Mouse (Mus musculus): Measurements from ENCODE around the gene Ttc16. TPM values are rescaled to one million over a fixed set of nuclear protein-coding genes. Genes with fewer than 3 reads are reported as not detected.

The Ttc16 gene
- total RNA-seq, 2 experiments from 2014 or later = 0.40 to 0.52 TPM

DNA sequence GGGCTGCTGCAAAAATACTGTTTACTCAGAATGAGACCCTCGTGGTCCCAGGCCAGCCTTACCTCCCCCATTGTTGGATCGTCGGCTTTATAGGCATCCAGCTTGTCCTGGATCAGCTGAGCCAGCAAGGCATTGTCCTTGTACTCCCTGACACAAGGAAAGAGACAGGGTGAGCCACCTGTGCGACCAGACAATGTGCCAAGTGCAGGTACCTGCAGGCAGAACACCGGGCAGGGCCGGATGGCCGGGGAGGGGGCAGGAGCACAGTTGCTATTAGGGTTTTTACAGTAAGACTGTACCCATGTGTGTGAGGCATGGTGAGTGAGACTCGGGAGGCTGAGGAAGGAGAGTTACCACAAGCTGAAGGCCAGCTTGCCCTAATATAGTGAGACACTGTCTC, 36.5 kb upstream of the Ttc16 start:
- no peak for TF ChIP-seq CTCF (IDR thresholded peaks at IDR 0.05)
- intact Hi-C loops (cut with DNase I) = no loop called here
- DNase-seq (ENCODE audit: extremely low spot score in 1 of 2, low spot score in 2 of 2) = no peak

GRCm38 (mm10) chr2:32808816-32809566, 33.6 kb upstream of the Ttc16 start:
- intact Hi-C loops (cut with DNase I) = no loop called here
- Histone ChIP-seq H3K27ac (no peak overlapping the region), H3K4me3 (no peak overlapping the region)
- DNase-seq (ENCODE audit: extremely low spot score in 1 of 2, low spot score in 2 of 2) = no peak
- no peak for TF ChIP-seq CTCF (IDR thresholded peaks at IDR 0.05)

More for the DNA sequence above, 36.5 kb upstream of the Ttc16 start:
- no peak overlapping the region for H3K27ac ChIP-seq
- H3K4me3 ChIP-seq = no peak overlapping the region

DNA sequence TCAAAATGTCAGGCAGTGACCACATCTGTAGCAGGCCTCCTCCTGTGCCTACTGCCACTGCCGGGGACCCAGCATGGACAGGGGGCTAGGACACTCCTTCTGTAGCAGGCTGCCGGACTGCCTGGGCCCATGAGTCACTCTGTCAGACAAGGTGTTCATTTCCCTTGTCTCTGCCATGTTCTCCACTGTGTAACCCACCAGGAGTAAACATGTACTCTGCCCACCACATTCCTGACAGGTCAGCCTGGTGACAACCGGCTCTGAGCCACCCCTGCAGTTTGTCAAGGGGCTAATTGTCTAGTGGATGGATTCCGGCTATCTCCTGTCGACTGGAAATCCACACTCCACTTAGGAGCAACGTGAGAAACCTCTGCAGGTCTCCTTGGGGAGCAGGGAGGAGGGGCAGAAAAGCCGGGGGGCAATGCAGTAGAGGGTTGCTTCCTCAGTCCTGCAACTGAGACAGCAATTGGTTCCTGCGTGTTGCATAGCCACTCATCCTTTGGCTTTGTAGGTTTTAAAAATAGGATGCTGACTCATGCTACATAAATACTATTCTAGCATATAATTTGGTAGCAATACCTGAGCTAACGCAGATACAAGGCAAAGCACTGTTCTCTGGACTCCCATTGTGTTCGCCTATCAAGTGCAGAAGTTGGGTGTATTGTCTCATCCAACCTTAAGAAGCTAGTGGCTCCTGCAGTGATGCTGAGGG, 23.0 kb upstream of the Ttc16 start:
- intact Hi-C loops (cut with DNase I) = no loop called here
- no peak overlapping the region for H3K4me3 ChIP-seq
- peak overlapping the region; percentile 74 for H3K27ac ChIP-seq
- no peak for TF ChIP-seq CTCF (IDR thresholded peaks at IDR 0.05)
- DNase-seq (ENCODE audit: extremely low spot score in 1 of 2, low spot score in 2 of 2) = no peak

- H3K4me3 ChIP-seq = no peak overlapping the region
- DNase-seq (ENCODE audit: extremely low spot score in 1 of 2, low spot score in 2 of 2) = no peak
- intact Hi-C loops (cut with DNase I) = no loop called here
- TF ChIP-seq CTCF (IDR thresholded peaks at IDR 0.05) = no peak
- no peak overlapping the region; the same call in 1 of the 2 replicates for H3K27ac ChIP-seq
Observed at GRCm38 (mm10) chr2:32795748-32796418, 20.4 kb upstream of the Ttc16 start.

- H3K27ac ChIP-seq = no peak overlapping the region
- no peak for TF ChIP-seq CTCF (IDR thresholded peaks at IDR 0.05)
- intact Hi-C loops (cut with DNase I) = no loop called here
- no peak overlapping the region for H3K4me3 ChIP-seq
- DNase-seq (ENCODE audit: extremely low spot score in 1 of 2, low spot score in 2 of 2) = no peak
Observed at GRCm38 (mm10) chr2:32791297-32791696, 15.9 kb upstream of the Ttc16 start.

DNA sequence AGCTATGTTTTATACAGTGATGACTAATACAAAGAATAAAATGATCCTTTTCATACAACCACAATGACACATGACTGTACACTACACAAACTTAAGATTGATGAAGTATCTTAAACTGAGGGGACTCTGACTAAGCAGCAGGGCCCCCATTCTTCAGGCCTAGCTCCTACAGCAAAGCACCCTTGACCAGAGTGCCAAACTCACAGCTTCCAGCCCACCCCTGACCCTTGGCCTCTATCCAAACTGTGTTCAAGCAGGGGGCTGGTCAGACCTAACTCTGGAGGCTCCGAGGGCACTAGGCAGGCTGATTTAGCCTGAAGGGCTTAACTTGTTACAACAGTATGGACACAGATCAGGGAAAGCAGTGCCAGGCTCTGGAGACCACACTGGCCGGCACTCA, 13.1 kb upstream of the Ttc16 start:
- Histone ChIP-seq H3K4me3 (no peak overlapping the region), H3K27ac (no peak overlapping the region; the same call in 1 of the 2 replicates)
- DNase-seq (ENCODE audit: extremely low spot score in 1 of 2, low spot score in 2 of 2) = no peak
- intact Hi-C loops (cut with DNase I) = no loop called here
- no peak for TF ChIP-seq CTCF (IDR thresholded peaks at IDR 0.05)

DNA sequence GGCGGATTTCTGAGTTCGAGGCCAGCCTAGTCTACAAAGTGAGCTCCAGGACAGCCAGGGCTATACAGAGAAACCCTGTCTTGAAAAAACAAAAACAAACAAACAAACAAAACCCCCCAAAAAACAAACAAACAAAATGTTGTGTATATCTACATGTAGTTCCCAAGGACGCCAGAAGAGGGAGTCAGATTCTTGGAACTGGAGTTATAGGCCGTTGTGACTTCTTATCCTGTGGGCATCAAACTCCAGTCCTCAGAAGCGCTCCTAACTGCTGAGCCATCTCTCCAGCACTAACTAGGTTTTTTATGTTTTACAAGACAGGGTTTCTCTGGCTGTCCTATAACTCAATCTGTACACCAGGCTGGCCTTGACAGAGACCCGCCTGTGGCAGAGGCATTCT, 11.7 kb upstream of the Ttc16 start:
- intact Hi-C loops (cut with DNase I) = no loop called here
- no peak overlapping the region for H3K4me3 ChIP-seq
- no peak overlapping the region for H3K27ac ChIP-seq
- DNase-seq (ENCODE audit: extremely low spot score in 1 of 2, low spot score in 2 of 2) = no peak
- TF ChIP-seq CTCF (IDR thresholded peaks at IDR 0.05) = peak; percentile 64

DNA sequence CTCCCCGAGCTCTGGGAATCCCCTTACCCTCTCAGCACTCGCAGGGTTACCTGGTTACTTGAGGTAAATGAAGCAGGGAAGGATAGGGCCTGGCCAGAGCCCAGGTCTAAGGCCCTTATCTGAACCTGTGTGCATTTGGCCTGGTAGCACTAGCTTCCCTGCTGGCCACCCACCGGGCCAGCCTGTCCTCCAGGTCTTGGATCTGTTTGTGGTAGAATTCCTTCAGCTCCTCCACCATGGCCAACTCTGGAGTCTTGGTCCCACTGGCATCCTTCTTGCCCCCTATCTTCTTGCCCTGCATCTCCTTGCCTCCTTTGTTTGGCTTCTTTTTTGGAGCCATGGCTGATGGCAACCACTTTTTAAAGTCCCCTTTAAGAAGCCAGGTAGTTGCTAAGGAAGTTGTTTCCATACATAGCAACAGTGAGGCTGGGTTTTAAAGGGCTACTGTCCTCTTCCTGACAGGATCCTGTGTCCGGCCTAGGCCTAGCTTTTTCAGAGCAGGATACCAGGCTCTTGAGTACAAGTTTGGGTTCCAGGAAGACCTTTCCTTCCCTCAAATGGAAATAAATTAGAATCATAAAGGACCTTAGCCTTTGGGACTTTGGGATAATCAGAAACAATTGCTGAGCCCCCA, 8.7 kb upstream of the Ttc16 start, which contains the start of gene Cfap157:
Cfap157 (minus strand) TSS at position 381 of the 634 bp plus-strand sequence.
- DNase-seq (ENCODE audit: extremely low spot score in 1 of 2, low spot score in 2 of 2) = no peak
- no peak for TF ChIP-seq CTCF (IDR thresholded peaks at IDR 0.05)
- no peak within 1 kb of the TSS for H3K27ac ChIP-seq
- H3K4me3 ChIP-seq = no peak within 1 kb of the TSS
- intact Hi-C loops (cut with DNase I) = no loop called here

GRCm38 (mm10) chr2:32781710-32782109, 6.3 kb upstream of the Ttc16 start:
- no peak overlapping the region for H3K4me3 ChIP-seq
- DNase-seq (ENCODE audit: extremely low spot score in 1 of 2, low spot score in 2 of 2) = no peak

GRCm38 (mm10) chr2:32779714-32780113, 4.3 kb upstream of the Ttc16 start:
- no peak overlapping the region for H3K27ac ChIP-seq
- H3K4me3 ChIP-seq = no peak overlapping the region
- no peak for DNase-seq (ENCODE audit: extremely low spot score in 1 of 2, low spot score in 2 of 2)
- intact Hi-C loops (cut with DNase I) = loop anchor here (1.0 to 5.0 kb wide), 3 partner anchors 78 to 148 kb away; no protein-coding TSS in a partner anchor
- no peak for TF ChIP-seq CTCF (IDR thresholded peaks at IDR 0.05)

More at GRCm38 (mm10) chr2:32781710-32782109, 6.3 kb upstream of the Ttc16 start:
- no peak for TF ChIP-seq CTCF (IDR thresholded peaks at IDR 0.05)
- no peak overlapping the region for H3K27ac ChIP-seq
- intact Hi-C loops (cut with DNase I) = no loop called here

DNA sequence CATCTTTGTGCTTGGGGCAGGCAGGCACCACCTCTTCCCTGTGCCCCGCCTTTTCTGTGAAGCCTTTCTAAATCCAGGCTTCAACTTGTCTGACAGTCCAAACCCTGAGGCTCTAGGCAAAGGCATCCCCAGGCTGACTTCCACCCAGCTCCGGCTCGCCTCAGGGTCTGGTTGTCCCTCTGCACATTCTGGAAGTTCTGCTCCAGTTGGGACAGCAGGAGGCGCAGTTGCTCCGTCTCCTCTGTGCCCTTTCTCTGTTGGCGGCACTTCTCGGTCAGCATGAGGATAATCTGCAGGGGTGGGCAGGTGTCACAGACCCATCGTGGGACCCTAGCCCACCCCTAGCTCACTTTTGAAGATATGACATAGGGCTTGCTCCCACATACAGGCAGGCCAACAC, 3.7 kb upstream of the Ttc16 start:
- Histone ChIP-seq H3K27ac (no peak overlapping the region), H3K4me3 (no peak overlapping the region)
- TF ChIP-seq CTCF (IDR thresholded peaks at IDR 0.05) = peak; percentile 80
- peak; percentile 60 to 67 for DNase-seq (ENCODE audit: extremely low spot score in 1 of 2, low spot score in 2 of 2)
- intact Hi-C loops (cut with DNase I) = loop anchor here (1.0 to 5.0 kb wide), 3 partner anchors 78 to 148 kb away; no protein-coding TSS in a partner anchor

Data from left cerebral cortex, adult 2 months (tissue).